Mouse (Mus musculus) WW6 (cell line): ENCODE data around the gene Pip4k2a.

Experiments used
- DNase-seq: peaks from one replicate; pipeline ENCODE4 v3.0.0-alpha.2; 2013; ENCODE audit warnings: low read depth, low spot score

Gene Pip4k2a

DNA sequence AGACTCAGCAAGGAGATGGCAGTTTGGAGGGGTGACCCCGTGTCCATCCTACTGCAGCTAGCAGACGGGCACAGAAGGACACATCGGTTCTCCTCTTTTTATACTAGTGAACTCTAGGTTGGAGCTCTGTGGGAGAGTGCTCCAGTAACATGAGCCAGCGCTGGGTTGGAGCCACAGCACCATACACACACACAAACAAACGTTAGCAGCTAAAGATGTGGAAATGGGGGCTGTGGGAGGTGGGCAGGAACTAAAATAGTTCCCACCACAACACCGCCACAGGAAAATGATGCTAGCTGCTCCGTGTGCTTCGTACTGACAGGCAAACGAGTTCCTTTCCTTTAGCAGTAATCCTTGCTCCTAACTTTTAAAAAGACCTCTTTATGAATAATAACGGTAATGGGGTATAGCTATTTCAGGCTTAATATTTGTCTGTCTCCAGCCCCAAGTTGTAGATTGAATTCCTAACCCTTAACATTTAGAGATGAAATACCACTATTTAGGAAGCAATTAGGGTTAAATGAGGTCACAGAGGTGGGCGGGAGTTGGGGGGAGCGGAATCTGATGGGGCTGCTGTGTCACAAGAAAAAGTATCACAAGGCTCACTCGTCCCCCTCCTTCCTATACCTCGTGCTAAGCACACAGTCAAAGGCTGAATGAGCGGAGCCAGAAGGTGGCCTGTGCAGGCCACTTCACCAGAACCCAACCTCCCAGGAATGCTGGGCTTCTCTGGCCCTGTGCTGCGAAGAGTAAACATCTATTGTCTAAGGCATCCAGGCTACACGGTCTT lies 73.9 kb downstream of the Pip4k2a start:
- no peak for DNase-seq

GRCm38 (mm10) chr2:18923098-18923649 lies 74.8 kb downstream of the Pip4k2a start:
- DNase-seq = no peak

DNA sequence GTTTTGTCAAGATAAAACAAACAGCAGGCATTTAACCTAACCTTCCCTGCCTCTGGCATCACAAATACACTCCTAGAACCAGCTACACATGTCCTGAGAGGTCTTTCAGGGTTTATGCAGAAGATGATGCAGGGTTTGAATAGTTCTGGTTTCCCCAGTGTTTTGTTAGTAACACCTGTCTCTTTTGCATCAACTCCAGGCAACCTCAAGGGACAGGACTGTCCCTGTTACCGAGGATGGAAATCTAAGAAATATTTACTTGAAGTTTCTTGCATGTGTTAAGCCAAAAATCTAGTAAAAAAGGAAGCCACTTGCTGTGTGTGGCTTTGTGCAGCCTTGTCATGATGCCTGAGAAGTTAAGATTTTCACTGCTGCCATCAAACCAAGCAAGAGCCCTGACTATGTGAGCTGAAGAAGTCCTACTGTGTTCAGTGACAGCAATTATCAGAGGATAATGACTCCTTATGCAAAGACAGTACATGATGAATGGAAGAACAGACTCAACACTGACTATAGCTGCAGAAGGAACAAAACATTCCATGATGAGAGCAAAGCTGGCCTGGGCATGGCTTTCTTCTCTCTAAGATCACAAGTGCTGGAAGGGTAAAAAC lies 76.3 kb downstream of the Pip4k2a start:
- DNase-seq = no peak

- no peak for DNase-seq
Measured at GRCm38 (mm10) chr2:18920461-18920877, 77.5 kb downstream of the Pip4k2a start.

DNA sequence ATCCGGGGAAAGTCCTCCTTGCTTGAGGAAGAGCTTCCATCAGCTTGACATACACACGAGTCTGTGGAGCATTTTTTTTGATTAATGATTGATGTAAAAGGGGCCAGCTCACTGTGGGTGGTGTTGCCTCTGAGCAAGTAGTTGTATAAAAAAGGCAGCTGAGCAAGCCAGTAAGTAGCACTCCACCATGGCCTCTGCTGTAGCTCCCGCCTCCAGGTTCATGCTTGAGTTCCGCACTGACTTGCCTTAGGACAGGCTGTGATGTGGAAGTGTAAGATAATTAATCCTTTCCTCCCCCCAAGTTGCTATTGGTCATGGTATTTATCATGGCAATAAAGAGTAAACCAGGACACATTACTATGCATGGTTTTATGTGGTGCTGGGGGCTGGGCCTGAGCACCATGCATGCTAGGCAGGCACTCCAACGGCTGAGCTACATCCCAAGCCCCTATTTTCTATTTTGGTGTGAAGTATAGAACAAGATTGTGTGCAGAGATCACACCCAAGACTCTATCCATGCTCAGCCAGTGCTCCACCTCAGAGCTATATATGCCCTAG lies 78.0 kb downstream of the Pip4k2a start:
- no peak for DNase-seq

GRCm38 (mm10) chr2:18917838-18918237 lies 80.1 kb downstream of the Pip4k2a start:
- DNase-seq = no peak

- no peak for DNase-seq
Measured at GRCm38 (mm10) chr2:18917380-18917750, 80.6 kb downstream of the Pip4k2a start.

- no peak for DNase-seq
Measured at GRCm38 (mm10) chr2:18916615-18917379, 81.1 kb downstream of the Pip4k2a start.

- DNase-seq = no peak
Measured at GRCm38 (mm10) chr2:18916042-18916407, 81.9 kb downstream of the Pip4k2a start.

DNA sequence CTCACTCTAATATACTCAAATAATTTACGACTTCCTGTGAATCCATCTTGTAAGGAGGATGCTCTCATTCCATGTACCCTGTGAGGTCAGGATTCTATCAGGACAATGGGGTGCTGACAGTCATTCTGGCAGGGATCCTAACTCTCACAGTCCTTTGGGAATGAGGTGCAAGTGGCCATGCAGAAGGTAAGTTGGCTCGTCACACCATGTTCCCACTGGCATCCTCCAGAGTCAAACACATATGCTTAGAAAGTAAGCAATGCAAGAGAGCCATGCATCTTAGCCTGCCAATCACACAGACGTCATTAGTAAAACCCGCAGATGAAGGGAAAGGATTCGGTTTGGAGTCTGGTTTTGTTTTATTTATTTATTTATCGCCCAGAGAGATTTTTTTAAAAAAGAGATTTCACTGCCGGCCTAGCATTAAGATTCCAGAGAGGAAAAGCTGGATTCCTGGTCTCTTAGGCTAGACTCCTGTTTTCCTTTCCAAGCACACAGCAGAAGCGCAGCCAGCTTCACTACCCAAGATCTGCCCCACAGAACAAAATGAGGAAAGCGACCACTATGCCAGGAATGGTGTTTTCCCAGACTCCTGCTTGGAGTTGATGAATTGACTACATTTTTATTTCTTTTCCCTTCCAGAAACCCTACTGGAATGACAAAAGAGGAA lies 82.4 kb downstream of the Pip4k2a start:
- DNase-seq = no peak

GRCm38 (mm10) chr2:18914750-18915149 lies 83.2 kb downstream of the Pip4k2a start:
- no peak for DNase-seq

DNA sequence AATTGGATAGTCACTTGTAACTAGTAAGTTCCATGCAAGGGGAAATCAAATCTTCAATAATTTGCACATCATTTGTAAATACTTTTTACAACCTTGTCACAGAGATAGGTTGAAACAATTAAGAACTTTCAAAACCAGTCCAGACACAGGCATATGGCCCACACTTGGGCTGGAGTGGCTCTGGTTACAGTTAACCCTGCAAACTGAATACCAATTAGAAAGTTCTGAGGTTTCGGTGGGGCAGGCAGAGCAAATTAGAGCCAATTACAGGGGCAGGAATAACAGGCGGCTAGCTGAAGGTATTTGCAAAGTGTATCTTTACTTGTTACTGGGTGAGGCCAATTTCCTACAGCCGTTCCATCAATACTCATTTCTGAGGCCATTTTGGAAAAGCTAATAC lies 84.3 kb downstream of the Pip4k2a start:
- DNase-seq = no peak

DNA sequence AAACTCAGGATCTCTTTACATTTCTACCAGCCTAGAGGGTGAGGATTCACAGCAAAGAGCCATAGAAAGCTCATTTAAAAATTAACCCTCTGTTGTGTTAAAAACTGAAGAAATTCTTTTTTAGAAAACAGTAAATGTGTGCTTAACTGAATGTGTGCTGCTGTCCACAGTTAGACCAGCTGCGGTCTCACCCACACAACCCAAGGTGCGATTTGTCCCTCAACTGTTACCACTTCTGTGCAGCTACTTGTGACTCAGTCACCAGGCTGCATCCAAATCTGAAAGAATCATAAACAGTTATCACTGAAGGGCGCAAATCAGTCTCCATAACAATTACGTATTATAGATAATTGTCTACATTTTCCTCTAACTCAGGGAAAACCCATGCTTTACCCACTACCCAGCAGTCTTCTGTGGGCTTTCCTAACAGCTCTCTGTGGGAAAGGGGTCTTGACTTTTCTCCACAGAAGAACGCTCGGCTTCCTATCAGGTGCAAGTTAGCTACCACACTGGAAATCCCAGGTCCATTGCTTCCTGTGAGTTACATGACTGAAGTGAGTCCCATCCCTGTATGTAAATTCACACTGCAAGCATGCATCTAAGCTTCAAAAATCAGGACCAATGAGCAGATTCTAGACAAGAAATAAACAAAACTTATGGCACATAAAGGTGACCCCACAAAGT lies 86.5 kb downstream of the Pip4k2a start:
- no peak for DNase-seq

GRCm38 (mm10) chr2:18910209-18910608 lies 87.7 kb downstream of the Pip4k2a start:
- no peak for DNase-seq

DNA sequence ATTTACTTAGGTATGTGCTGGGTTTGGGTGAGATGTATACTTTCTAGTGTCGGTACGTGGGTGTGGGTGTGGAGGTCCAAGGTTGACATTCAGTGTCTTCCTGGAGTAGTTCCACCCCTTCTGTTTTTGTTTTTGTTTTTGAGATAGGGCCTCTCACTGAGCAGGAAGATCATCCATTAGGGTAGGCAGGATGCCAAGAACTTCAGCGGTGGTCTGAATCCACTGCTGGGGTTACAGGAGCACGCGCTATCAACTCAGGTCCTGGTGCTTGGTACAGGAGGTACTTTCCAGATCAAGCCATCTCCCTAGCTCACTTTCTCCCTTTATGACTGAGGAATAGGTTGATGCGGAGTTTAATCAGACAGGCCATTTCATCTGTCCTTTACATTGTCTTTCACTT lies 88.2 kb downstream of the Pip4k2a start:
- no peak for DNase-seq

DNA sequence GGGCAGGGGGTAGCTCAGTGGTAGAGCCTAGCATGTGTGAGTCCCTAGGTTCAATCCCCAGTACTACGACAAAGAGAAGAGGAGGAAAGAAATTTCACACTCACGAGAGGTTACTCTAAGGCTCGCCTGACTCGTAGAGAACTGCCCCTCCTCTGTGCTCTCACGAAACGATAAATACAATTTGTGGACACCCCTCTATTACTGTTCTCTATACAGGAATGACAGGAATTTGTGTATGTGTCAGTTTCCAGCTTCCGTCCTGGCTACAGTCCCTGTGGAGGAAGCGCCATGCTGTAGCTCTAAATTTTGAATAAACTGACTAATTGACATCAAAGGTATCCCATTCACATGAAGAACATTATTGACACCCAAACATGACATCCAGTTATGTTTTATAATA lies 90.7 kb downstream of the Pip4k2a start:
- no peak for DNase-seq

GRCm38 (mm10) chr2:18906421-18907084 lies 91.4 kb downstream of the Pip4k2a start:
- DNase-seq = no peak

DNA sequence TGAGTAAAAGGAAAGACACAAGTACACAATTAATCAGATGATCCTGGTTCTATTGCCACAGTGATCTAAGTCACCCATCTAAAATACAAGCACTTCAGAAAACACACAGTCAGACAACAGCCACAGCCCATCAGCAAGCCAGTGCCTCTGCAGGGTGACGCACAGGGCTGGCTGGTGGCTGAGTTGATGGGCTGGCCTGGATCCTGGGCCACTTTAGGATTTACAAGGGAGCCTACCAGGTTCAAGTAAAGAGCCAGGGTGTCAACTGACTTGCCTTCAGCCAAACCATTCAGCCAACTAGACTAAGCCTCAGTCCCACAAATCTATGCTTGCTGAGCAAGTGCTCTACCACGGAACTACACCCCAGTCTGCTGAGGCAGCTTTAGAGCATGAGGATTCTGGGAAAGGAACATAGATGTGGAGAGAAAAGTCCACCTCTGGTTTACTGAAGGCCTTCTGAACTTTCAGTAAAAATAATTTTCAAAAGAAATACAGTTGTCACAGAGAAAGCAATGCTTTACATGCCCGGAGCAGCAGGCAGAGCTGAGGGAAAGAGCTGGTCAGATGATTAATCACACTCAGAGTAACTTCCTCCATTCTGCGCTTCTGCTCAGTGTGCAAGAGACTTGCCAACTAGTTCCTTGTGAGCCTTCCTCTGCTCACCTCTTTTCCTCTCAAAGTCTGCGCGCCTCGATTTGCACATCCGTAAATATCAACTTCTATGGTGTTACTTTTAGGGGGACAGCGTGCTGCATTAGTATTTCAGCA lies 94.4 kb downstream of the Pip4k2a start:
- DNase-seq = no peak

DNA sequence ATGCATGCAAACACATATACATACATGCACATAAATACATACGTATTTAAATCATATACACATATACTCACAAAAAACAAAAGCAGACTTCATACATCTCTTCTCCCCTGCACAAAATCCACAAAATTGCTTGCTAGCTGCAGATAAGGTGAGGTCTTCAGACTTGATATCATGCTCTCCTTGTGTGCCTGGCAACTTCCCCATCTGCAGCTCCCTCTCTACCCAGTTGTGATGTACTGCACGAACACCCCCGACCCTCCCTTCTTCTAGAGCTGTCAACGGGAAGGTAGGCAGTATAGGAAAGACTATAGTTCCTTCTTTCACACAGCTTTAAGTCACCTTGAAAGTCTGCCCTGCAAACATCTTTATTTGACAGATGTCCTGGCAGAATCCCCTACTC lies 96.8 kb downstream of the Pip4k2a start:
- no peak for DNase-seq

DNA sequence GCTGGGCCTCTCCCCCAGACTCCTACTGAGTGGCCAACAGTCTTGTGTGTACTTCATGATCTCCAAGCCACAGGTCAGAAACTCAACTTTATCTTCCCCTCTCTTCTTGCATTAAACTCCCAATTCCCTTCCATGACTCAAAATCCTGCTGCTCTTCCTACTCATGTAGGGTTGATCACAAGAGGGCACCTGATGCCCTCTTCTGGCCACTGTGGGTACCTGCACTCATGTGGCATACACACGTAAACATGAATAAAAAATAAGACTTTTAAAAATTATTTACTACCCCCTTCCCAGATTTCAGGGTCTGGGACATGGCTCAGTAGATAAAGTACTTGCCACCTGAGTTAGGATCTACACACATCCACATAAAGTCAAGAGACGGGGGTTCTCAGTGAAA lies 97.3 kb downstream of the Pip4k2a start:
- no peak for DNase-seq
